Mouse (Mus musculus) skeletal muscle tissue, adult 2 months (tissue): ENCODE measurements around the gene Hand2.

Source experiments
- DNase-seq: peaks from one replicate; pipeline ENCODE4 v3.0.0-alpha.2; 2012; ENCODE audit warnings: low read depth, low spot score

Gene Hand2

DNA sequence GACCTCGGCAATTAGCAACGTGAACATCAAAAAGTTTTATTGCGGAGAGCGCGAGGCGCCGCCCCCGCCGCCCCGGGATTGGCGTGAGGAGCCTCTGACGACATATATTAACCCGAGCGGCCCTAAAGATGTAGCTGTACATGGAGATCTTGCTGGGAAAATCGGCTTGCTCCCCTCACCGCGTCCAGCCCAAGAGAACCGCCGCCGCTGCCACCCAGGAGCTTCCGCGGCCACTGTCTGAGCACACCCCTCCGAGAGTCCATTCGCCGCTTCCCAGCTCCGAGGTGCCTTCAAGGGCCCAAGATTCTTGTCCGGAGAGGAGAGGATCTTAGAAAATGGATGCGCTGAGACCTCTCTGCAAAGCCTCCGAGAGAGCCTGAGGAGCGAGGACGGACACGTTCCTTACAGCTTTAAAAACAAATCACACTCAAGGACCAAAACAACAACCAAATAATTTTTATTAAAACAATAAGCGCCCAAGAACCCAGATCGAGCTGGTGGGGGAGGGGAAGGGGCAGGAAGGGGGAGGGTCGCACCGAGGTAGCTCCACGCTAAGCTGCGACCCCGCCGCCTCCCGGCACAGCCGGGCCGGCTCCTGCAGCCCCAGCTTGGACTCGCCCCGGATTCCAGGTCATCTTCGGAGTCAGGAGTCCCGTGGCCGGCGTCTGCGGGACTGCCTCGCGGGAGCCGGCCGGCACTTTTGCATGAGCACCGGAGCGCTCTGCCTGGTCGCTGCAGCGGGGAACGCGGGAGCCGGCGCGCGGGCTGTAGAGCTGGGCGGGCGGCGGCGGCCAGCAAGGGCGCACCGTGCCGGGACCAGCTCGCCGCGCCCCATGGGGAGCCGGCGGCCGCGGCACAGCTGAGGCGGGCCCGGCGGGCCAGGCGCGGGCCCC, at the start of gene Hand2:
TSS of gene Hand2 (plus strand) at position 133 of the 893 bp plus-strand sequence.
- no peak for DNase-seq

DNA sequence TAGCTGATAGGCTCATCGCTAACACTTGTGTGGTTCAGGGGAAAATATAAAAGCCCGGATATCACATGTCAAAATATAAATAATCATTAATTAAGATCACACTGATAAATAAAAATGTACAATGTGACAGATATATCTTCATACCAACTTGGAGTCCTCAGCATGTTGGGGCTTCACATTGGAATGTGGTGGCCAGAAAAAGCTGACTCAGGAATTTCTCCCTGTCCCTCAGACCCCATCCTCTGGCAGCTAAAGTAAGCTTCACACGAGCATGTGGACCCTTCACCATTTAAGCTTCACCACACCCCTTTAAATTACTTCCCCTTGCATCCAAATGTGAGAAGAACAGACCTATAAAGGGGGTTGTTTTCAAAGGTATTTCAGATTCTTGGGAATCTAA, 47.7 kb upstream of the Hand2 start:
- no peak for DNase-seq

GRCm38 (mm10) chr8:57293441-57293840, 27.3 kb upstream of the Hand2 start:
- no peak for DNase-seq

- DNase-seq, result no peak
Observed at GRCm38 (mm10) chr8:57303513-57303912, 17.3 kb upstream of the Hand2 start.

DNA sequence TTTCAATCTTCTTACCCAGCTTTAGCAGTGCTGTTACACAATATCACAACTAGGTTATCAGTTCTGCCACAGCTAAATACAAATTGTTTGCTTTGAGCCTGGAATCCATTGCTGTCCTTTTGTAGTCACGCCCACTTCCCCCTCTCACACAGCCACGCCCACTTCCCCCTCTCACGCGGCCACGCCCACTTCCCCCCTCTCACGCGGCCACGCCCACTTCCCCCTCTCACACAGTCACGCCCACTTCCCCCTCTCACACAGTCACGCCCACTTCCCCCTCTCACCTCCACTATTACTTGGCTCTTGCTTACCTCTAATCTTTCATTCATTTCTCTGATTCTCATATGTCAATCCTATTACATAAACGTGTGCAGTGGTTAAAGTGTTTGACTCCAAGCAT, 15.8 kb upstream of the Hand2 start:
- DNase-seq, result no peak

- DNase-seq, result no peak
Observed at GRCm38 (mm10) chr8:57306441-57306840, 14.3 kb upstream of the Hand2 start.

- DNase-seq, result no peak
Observed at GRCm38 (mm10) chr8:57309844-57310485, 10.8 kb upstream of the Hand2 start.

DNA sequence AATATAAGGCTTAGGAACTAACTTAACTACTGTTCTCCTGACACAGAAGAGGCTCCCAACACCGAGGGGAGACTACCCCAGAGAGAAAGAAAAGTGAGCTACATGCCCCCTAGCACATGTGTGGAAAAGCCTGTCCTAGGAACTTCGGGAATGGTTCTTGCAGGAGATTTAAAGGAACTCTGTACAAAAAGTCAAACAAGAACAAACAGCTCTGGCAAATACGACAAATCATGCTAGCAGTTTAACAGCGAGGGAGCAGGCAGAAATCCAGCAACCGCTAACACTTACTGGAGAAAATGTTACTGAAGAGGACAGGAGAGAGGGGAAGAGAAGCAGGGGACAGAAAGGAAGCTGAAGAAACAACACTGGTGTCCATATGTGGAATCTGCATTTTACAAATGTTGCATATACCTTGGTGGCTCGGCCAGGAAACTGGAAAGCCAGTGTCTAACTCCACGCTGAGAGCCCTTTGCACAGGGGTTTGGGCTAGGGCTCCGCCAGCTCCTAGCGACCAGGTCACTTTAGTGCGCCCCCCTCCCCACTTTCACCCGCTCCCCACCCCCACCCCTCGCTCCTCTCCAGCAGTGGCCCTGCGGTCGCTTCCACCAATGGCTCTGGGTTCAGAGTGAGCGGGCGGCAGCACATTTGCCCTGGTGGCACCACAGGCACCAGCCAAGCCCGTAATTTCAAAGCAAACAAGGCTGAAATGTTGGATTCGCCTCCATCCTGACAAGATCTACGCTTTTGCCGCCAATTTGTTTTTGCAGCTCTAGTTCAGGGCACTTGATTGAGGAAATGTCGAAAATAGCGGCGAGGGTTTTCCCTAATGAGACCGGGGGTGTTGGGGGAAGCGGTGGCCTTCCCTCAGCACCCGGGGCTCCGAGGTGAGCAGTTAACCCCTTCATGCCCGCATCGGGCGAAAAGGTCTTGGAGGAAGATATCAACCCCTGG, 8.5 kb upstream of the Hand2 start:
- DNase-seq, result no peak

DNA sequence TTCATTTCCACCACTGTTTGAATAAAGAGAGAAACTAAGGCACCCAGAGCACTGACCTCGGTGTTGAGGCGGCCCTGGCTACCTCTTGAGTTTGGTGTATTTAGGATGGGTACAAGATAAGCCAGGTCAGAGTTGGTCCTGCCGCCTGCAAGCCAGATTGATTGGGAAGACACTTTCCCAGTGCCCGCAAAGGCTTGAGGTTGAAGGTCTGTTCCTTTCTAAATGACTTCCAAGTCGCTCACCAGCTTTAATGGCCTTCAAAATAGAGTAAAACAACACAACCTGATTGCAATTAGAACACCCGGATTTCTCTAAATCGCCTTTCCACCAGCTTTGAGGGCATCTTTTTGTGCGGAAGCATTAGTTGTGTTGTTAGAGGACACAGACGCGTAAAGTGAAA, 7.2 kb upstream of the Hand2 start:
- DNase-seq, result no peak

DNA sequence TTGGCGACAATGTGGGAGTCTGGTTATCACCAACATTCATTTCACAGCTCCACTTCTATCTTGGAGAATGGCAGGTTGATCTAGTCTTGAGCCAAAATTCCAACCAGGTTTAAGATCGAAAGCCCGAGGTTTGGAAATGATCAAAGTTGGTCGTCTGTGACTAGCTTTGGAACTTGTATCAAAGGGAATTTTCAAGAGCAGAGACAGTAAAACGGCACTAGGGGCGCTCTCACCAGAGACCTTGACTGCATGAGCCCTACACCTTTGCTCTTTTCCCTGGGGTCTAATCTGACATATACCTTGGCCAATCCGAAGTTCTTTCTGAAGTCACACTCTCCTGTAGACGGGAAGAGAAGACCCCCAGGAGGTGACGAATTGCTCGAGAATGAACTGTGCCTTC, 6.6 kb upstream of the Hand2 start:
- DNase-seq, result no peak

DNA sequence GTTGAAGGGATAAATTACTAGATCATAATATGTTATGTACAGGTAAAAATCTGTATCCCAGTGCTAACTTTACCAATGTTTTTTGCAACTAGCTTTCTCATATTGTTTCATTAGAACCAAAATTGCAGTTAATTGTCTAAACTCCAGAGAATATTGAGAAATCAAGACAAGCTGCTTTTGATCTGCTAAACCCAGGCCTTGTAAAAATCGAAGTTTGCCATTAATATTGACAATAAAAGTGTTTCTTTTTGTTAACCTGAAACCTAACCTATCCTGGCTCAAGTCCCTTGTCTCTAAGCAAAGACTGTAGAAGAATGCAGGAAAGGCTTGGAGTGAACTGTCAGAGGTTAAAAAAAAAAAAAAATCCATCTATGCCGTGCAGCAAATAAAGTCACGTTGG, 5.3 kb upstream of the Hand2 start:
- DNase-seq, result no peak

GRCm38 (mm10) chr8:57317107-57317506, 3.7 kb upstream of the Hand2 start:
- no peak for DNase-seq

DNA sequence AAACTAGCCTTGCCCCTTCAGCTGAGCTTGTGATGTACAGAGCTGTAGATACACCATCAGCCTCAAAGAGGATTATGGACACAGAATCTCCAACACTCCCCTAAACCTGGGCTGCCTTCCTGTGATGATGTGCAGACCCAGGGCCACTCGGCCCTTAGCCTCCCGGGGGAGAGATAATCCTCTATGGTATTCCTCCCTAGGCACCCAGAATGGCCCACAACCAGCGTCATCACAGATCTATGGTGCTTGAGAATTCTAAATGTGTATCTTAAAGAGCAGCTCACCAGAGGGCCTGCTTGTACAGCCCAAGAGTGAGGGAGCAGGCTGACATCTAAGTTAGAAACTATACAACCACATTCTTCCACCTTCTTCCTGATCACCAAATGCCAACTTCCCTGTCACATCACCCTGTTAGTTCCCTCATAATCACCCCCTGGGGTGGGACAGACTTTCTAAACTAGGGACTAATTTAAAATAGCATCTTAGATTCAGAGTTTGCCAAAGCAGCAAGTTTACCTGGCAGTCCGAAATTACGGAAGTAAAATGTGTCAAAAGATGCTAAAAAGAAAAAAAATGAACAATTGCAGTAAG, 2.8 kb upstream of the Hand2 start:
- no peak for DNase-seq

- no peak for DNase-seq
Observed at GRCm38 (mm10) chr8:57319092-57319980, 1.4 kb upstream of the Hand2 start.

- no peak for DNase-seq
Observed at GRCm38 (mm10) chr8:57319981-57320585, 700 bp upstream of the Hand2 start.

- DNase-seq, result no peak
Observed at GRCm38 (mm10) chr8:57321898-57322895, 1.4 kb downstream of the Hand2 start.

GRCm38 (mm10) chr8:57322961-57323941, 2.5 kb downstream of the Hand2 start:
- DNase-seq, result no peak

DNA sequence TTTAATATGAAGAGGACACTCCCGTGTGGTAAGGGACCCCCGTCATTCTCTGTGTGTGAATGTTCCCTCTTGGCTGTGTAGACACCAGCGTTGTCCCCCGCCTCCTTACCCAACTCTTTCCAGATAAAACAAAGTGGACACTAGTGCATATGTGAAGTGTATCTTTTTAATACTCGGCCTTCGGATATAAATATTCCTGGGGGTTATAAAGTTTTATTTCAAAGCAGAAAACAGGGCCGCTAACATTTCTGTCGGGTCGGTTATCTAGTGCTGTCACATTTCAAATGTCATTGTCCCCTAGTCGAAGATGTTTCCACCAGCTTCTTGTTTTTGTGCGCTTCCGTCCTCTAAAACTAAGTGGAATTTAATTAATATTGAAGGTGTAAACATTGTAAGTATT, 3.3 kb downstream of the Hand2 start:
- DNase-seq, result no peak
